Mouse (Mus musculus) testis, adult 2 months (tissue): ENCODE results near the gene Mob1a.

Experiments
- CTCF ChIP-seq: fragments of 200-500 bp; IDR thresholded peaks from 2 replicates; pipeline ENCODE4 v1.5.1; 2012; ENCODE audit warnings: low read depth, mild to moderate bottlenecking, inconsistent platforms, low read length, moderate library complexity; ENCODE audit not compliant: control insufficient read depth, insufficient read depth, insufficient replicate concordance
- POLR2A ChIP-seq: fragments of 200-500 bp; IDR thresholded peaks from 2 replicates; pipeline ENCODE4 v1.6.1; 2012; ENCODE audit warnings: low read depth, mild to moderate bottlenecking, inconsistent platforms, low read length, moderate library complexity; ENCODE audit not compliant: control insufficient read depth

- TF ChIP-seq CTCF (no peak), POLR2A (no peak)
Observed at GRCm38 (mm10) chr6:83326761-83327160, 945 bp downstream of the Mob1a start.
